In the genomic region with DNA sequence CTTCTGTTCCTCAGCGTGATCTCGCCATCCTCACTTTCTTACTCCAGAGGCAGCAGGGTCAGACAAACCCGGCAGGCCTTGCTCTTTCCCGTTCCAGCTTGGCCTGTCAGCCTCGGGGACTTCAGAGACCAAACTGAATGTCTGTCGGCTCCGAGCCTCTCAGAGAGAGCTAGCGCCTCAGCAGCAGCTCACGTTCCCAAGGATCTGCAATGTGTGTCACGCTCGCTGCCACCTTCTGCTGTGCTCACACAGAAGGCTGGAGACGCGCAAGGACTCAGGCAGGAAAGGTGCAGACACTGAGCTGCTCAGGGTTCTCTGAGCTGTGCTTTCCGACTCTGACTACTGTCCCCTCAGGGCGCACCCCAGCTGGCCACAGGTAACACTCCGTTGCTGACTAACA, we compare ENCODE assay signal across 31 mouse cellular contexts. TPM values are rescaled to one million over a fixed set of nuclear protein-coding genes. Genes with fewer than 3 reads are reported as not detected.
DNase-seq lines count a peak whose midpoint lies in the region; ATAC-seq and TF ChIP-seq lines count a peak whose summit lies in the region.
"Had no signal": no experiment of that assay in that cellular context is flagged by ENCODE, and none has a peak within 500 bp of the region (broad histone marks: within the 10 kb centered on the region; RNA-seq: fewer than 3 reads in every experiment).

No protein-coding gene starts in this region.

- H3K4me3 ChIP-seq in embryonic facial prominence, embryonic 13.5 days = no peak overlapping the region
- no peak overlapping the region for H3K4me3 ChIP-seq in embryonic facial prominence, embryonic 10.5 days
- no peak overlapping the region for H3K4me3 ChIP-seq in heart, embryonic 10.5 days
- no peak overlapping the region for H3K4me3 ChIP-seq in left cerebral cortex, adult 2 months
- H3K4me3 ChIP-seq: embryonic facial prominence, embryonic 12.5 days; forebrain, embryonic 10.5 days; gastrocnemius, adult 2 months; hindbrain, embryonic 12.5 days; intestine, embryonic 15.5 days; liver, embryonic 12.5 days had no signal

- ATAC-seq in embryonic facial prominence, embryonic 13.5 days (ENCODE audit: insufficient number of reproducible peaks, insufficient read depth, low FRiP score, low TSS enrichment, low read depth) = no peak
- ATAC-seq: activated CD4-positive, CD25-positive, alpha-beta regulatory T cell, adult 4 months; forebrain, embryonic 16.5 days; hindbrain, postnatal 0 days; intestine, embryonic 15.5 days; liver, embryonic 12.5 days; liver, postnatal 0 days; midbrain, embryonic 16.5 days had no signal

- H3K27ac ChIP-seq in embryonic facial prominence, embryonic 13.5 days = no peak overlapping the region
- H3K27ac ChIP-seq in embryonic facial prominence, embryonic 10.5 days (replicated peaks) = no peak overlapping the region
- H3K27ac ChIP-seq in heart, embryonic 10.5 days = no peak overlapping the region
- peak overlapping the region; percentile 66 for H3K27ac ChIP-seq in left cerebral cortex, adult 2 months
- H3K27ac ChIP-seq: embryonic facial prominence, embryonic 12.5 days; forebrain, embryonic 10.5 days; gastrocnemius, adult 2 months; hindbrain, embryonic 12.5 days; hindbrain, postnatal 0 days; intestine, embryonic 15.5 days; liver, embryonic 12.5 days had no signal

- TF ChIP-seq CTCF in left cerebral cortex, adult 2 months (IDR thresholded peaks at IDR 0.05) = no peak

- no peaks in the 10 kb centered on the region for H3K27me3 ChIP-seq in embryonic facial prominence, embryonic 13.5 days
- H3K27me3 ChIP-seq in embryonic facial prominence, embryonic 10.5 days (replicated peaks; ENCODE audit: low read depth, poor library complexity, severe bottlenecking) = no peaks in the 10 kb centered on the region
- H3K27me3 ChIP-seq in heart, embryonic 10.5 days (ENCODE audit: insufficient read depth, poor library complexity, severe bottlenecking) = no peaks in the 10 kb centered on the region
- H3K27me3 ChIP-seq: CH12.LX; embryonic facial prominence, embryonic 12.5 days; hindbrain, embryonic 12.5 days; intestine, embryonic 15.5 days; liver, embryonic 12.5 days had no signal

- no peak for DNase-seq in embryonic facial prominence, embryonic 10.5 days (ENCODE audit: low spot score)
- peak; percentile 71 for DNase-seq in heart, embryonic 10.5 days (ENCODE audit: low spot score)
- DNase-seq in heart, adult 18-20 months = no peak
- DNase-seq in left cerebral cortex, adult 2 months (ENCODE audit: extremely low spot score in 1 of 2, low spot score in 2 of 2) = no peak
- no peak for DNase-seq in left cerebral cortex, postnatal 4 days
- DNase-seq in left cerebral cortex, postnatal 25 days (ENCODE audit: low spot score in 2 of 2) = peak; percentile 31 to 70
- DNase-seq in spleen, postnatal 10 days (ENCODE audit: low spot score in 2 of 2) = no peak
- DNase-seq: adrenal gland, adult 2 months; cerebellum, adult 11 months; cerebellum, adult 9-10 months; cerebellum, postnatal 36 days; gastrocnemius, adult 2 months; heart, postnatal 36 days; kidney, adult 8-10 months; kidney, postnatal 14 days; liver, postnatal 0 days; lung, postnatal 36 days; thymus, adult 2 months; thymus, postnatal 36 days had no signal

- no peak overlapping the region for H3K4me2 ChIP-seq in embryonic facial prominence, embryonic 13.5 days
- H3K4me2 ChIP-seq: embryonic facial prominence, embryonic 12.5 days; hindbrain, embryonic 12.5 days; intestine, embryonic 15.5 days; liver, embryonic 12.5 days; midbrain, embryonic 11.5 days had no signal

- intact Hi-C loops in left cerebral cortex, adult 2 months (cut with DNase I) = no loop called here
- intact Hi-C loops in left cerebral cortex, postnatal 4 days (cut with DNase I) = no loop called here
- intact Hi-C loops in left cerebral cortex, postnatal 25 days (cut with DNase I) = no loop called here

- H3K9ac ChIP-seq in embryonic facial prominence, embryonic 13.5 days = peak overlapping the region; percentile 40; the same call in 1 of the 2 replicates
- H3K9ac ChIP-seq: embryonic facial prominence, embryonic 12.5 days; hindbrain, embryonic 12.5 days; intestine, embryonic 15.5 days; liver, embryonic 12.5 days; liver, postnatal 0 days had no signal

- H3K9me3 ChIP-seq in embryonic facial prominence, embryonic 13.5 days = no peaks in the 10 kb centered on the region
- no peaks in the 10 kb centered on the region for H3K9me3 ChIP-seq in embryonic facial prominence, embryonic 10.5 days
- no peaks in the 10 kb centered on the region for H3K9me3 ChIP-seq in heart, embryonic 10.5 days
- H3K9me3 ChIP-seq: embryonic facial prominence, embryonic 12.5 days; forebrain, embryonic 10.5 days; hindbrain, embryonic 12.5 days; intestine, embryonic 15.5 days; liver, embryonic 12.5 days had no signal

- peaks cover under 1% of the 10 kb centered on the region for H3K4me1 ChIP-seq in embryonic facial prominence, embryonic 13.5 days
- H3K4me1 ChIP-seq in embryonic facial prominence, embryonic 10.5 days = peaks cover 3% of the 10 kb centered on the region; the same call in 1 of the 2 replicates
- peaks cover 4% of the 10 kb centered on the region; the same call in 1 of the 2 replicates for H3K4me1 ChIP-seq in heart, embryonic 10.5 days
- H3K4me1 ChIP-seq: forebrain, embryonic 10.5 days; intestine, embryonic 15.5 days had no signal

- WGBS in embryonic facial prominence, embryonic 13.5 days = 82% methylated on average over 16 of the region's 16 CpGs
- WGBS in embryonic facial prominence, embryonic 10.5 days = 91% methylated on average over 16 of the region's 16 CpGs
- 86% methylated on average over 16 of the region's 16 CpGs for WGBS in heart, embryonic 10.5 days

- peaks cover 42% of the 10 kb centered on the region for H3K36me3 ChIP-seq in embryonic facial prominence, embryonic 13.5 days
- H3K36me3 ChIP-seq in embryonic facial prominence, embryonic 10.5 days (replicated peaks) = peaks cover 54% of the 10 kb centered on the region
- H3K36me3 ChIP-seq in heart, embryonic 10.5 days = peaks cover 47% of the 10 kb centered on the region

RNA-seq across cellular contexts. Expression of a gene that starts 7.2 kb away (rescaled TPM):
- 58.3 and 71.9 TPM in 2 replicates for polyA plus RNA-seq in embryonic facial prominence, embryonic 13.5 days (2015; fragmentation: Nextera tagmentation; extraction: Ambion mirVana)
- 38.1 and 39.3 TPM in 2 replicates for polyA plus RNA-seq in embryonic facial prominence, embryonic 10.5 days (2016; fragmentation: Nextera tagmentation; extraction: Ambion mirVana)
- 61.3 and 67.0 TPM in 2 replicates for polyA plus RNA-seq in heart, embryonic 10.5 days (2016; fragmentation: Nextera tagmentation; extraction: Ambion mirVana)
- 100 to 1,000 TPM; 123 to 199 TPM for total RNA-seq in heart, adult 18-20 months (2021)
- 10 to 100 TPM; 68.5 to 69.7 TPM for total RNA-seq in left cerebral cortex, adult 2 months (2021)
- 10 to 100 TPM; 64.8 to 76.0 TPM for total RNA-seq in left cerebral cortex, postnatal 4 days (2021)
- total RNA-seq in left cerebral cortex, postnatal 25 days (2021) = 10 to 100 TPM; 67.8 to 69.2 TPM

Comparison
In these comparisons a context has a peak if more than half of its experiments do, and no peak if none do; other contexts are left out.
1. DNase-seq: peak in heart, embryonic 10.5 days (single experiment) and left cerebral cortex, postnatal 25 days (2 of 2); none in embryonic facial prominence, embryonic 10.5 days (single experiment), heart, adult 18-20 months (0 of 2), left cerebral cortex, adult 2 months (0 of 2), left cerebral cortex, postnatal 4 days (single experiment) and spleen, postnatal 10 days (0 of 2).